Mouse (Mus musculus) stomach, embryonic 14.5 days (tissue): ENCODE data around the gene Med1. TPM values are rescaled to one million over a fixed set of nuclear protein-coding genes. Genes with fewer than 3 reads are reported as not detected.
"Not testable (repeated sequence)": the region's sequence is repeated elsewhere in the genome, so short reads cannot be mapped to it uniquely, and the experiment has no call there.

ENCODE experiments used
- ATAC-seq: fragments of 200-750 bp; cut with Nextera tagmentation; 2 replicates; pipeline ENCODE4 v1.8.0; 2017; ENCODE audit warnings: low read depth, moderate TSS enrichment; ENCODE audit not compliant: insufficient number of reproducible peaks, insufficient read depth, low FRiP score
- H3K27ac ChIP-seq: fragments of 300-500 bp; sonication (generic); 2 replicates; pipeline ENCODE4 v1.5.1; 2014; ENCODE audit warnings: mild to moderate bottlenecking, low read length, moderate library complexity, mixed read lengths
- H3K27me3 ChIP-seq: fragments of 300-500 bp; sonication (generic); 2 replicates; pipeline ENCODE4 v1.6.1; 2014; ENCODE audit warnings: low read length, control low read depth, mixed read lengths; ENCODE audit not compliant: control insufficient read depth, insufficient read depth
- H3K36me3 ChIP-seq: fragments of 300-500 bp; sonication (generic); 2 replicates; pipeline ENCODE4 v1.6.1; 2014; ENCODE audit warnings: mild to moderate bottlenecking, control low read depth, low read length, moderate library complexity, mixed read lengths; ENCODE audit not compliant: control insufficient read depth, insufficient read depth
- H3K4me1 ChIP-seq: fragments of 300-500 bp; sonication (generic); 2 replicates; pipeline ENCODE4 v1.6.1; 2014; ENCODE audit warnings: low read length, control low read depth, mixed read lengths; ENCODE audit not compliant: control insufficient read depth, insufficient read depth
- H3K4me2 ChIP-seq: fragments of 300-500 bp; sonication (generic); replicated peaks from 2 replicates; pipeline ENCODE4 v1.6.1; 2014; ENCODE audit warnings: low read depth, low read length, control low read depth
- H3K4me3 ChIP-seq: fragments of 300-500 bp; sonication (generic); 2 replicates; pipeline ENCODE4 v1.5.1; 2014; ENCODE audit warnings: low read depth, low read length, control low read depth
- H3K9ac ChIP-seq: fragments of 300-500 bp; sonication (generic); replicated peaks from 2 replicates; pipeline ENCODE4 v1.6.1; 2014; ENCODE audit warnings: low read depth, mild to moderate bottlenecking, control low read depth, low read length, moderate library complexity, mixed read lengths
- H3K9me3 ChIP-seq: fragments of 300-500 bp; sonication (generic); 2 replicates; pipeline ENCODE4 v1.6.1; 2016; ENCODE audit warnings: low read depth, low read length, control low read depth; ENCODE audit not compliant: control insufficient read depth
- WGBS: fragments of 180-500 bp; shearing (Covaris S2); extraction: QIAGEN DNeasy Blood & Tissue Kit; methylation state at CpG from one replicate; pipeline ENCODE4 v1.1.7; 2014; 5-methylcytosine and 5-hydroxymethylcytosine counted together
- polyA plus RNA-seq: library from polyadenylated mRNA; unstranded; fragments of >200 nt; fragmentation: Nextera tagmentation; extraction: Ambion mirVana; gene quantifications from 2 replicates; pipeline ENCODE4 v1.2.1, GENCODE M21; 2014

Gene Med1
- polyA plus RNA-seq, 1 experiment from 2014 or later = 60.5 TPM

DNA sequence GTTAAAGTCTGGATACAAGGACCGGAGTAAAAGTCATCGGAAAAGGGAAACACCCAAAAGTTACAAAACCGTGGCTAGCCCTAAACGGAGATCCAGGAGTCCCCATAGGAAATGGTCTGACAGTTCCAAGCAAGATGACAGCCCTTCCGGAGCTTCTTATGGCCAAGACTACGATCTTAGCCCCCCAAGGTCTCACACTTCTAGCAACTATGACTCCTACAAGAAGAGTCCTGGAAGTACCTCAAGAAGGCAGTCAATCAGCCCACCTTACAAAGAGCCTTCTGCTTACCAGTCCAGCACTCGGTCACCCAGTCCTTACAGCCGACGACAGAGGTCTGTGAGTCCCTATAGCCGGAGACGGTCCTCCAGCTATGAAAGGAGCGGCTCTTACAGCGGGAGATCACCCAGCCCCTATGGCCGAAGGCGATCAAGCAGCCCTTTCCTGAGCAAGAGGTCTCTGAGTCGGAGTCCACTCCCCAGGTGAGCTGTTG lies 10.9 kb upstream of the Med1 start:
- H3K9me3 ChIP-seq = no peaks in the 10 kb centered on the region
- no peak for ATAC-seq
- peak overlapping the region; percentile 93 for H3K4me2 ChIP-seq
- peaks cover 12% of the 10 kb centered on the region; the same call in 1 of the 2 replicates for H3K36me3 ChIP-seq
- H3K9ac ChIP-seq = peak overlapping the region; percentile 100
- WGBS = under 1% methylated on average over 16 of the region's 16 CpGs
- H3K27ac ChIP-seq = peak overlapping the region; percentile 100; the same call in 1 of the 2 replicates
- H3K4me1 ChIP-seq = peaks cover 5% of the 10 kb centered on the region; the same call in 1 of the 2 replicates
- peak overlapping the region; percentile 94 for H3K4me3 ChIP-seq
- no peaks in the 10 kb centered on the region for H3K27me3 ChIP-seq

GRCm38 (mm10) chr11:98203351-98203911 lies 10.3 kb upstream of the Med1 start:
- Histone ChIP-seq H3K9ac (peak overlapping the region; percentile 100), H3K4me1 (peaks cover 5% of the 10 kb centered on the region; the same call in 1 of the 2 replicates), H3K27ac (peak overlapping the region; percentile 100), H3K9me3 (no peaks in the 10 kb centered on the region), H3K36me3 (peaks cover 7% of the 10 kb centered on the region; the same call in 1 of the 2 replicates), H3K4me3 (peak overlapping the region; percentile 94), H3K4me2 (peak overlapping the region; percentile 93), H3K27me3 (no peaks in the 10 kb centered on the region)
- ATAC-seq = no peak
- under 1% methylated on average over 37 of the region's 37 CpGs for WGBS

- peak; percentile 92 for ATAC-seq
- H3K9me3 ChIP-seq = no peaks in the 10 kb centered on the region
- H3K4me2 ChIP-seq = peak within 1 kb of the TSS; percentile 93
- H3K27me3 ChIP-seq = no peaks in the 10 kb centered on the region
- peaks cover 5% of the 10 kb centered on the region; the same call in 1 of the 2 replicates for H3K36me3 ChIP-seq
- peaks cover 5% of the 10 kb centered on the region; the same call in 1 of the 2 replicates for H3K4me1 ChIP-seq
- H3K27ac ChIP-seq = peak within 1 kb of the TSS; percentile 100
- H3K4me3 ChIP-seq = peak within 1 kb of the TSS; percentile 94
- WGBS = under 1% methylated on average over 57 of the region's 63 CpGs
- peak within 1 kb of the TSS; percentile 100 for H3K9ac ChIP-seq
Measured at GRCm38 (mm10) chr11:98202641-98203350, 9.7 kb upstream of the Med1 start, which contains the start of gene Cdk12. TSS of gene Cdk12 (plus strand) at chr11:98203059.

DNA sequence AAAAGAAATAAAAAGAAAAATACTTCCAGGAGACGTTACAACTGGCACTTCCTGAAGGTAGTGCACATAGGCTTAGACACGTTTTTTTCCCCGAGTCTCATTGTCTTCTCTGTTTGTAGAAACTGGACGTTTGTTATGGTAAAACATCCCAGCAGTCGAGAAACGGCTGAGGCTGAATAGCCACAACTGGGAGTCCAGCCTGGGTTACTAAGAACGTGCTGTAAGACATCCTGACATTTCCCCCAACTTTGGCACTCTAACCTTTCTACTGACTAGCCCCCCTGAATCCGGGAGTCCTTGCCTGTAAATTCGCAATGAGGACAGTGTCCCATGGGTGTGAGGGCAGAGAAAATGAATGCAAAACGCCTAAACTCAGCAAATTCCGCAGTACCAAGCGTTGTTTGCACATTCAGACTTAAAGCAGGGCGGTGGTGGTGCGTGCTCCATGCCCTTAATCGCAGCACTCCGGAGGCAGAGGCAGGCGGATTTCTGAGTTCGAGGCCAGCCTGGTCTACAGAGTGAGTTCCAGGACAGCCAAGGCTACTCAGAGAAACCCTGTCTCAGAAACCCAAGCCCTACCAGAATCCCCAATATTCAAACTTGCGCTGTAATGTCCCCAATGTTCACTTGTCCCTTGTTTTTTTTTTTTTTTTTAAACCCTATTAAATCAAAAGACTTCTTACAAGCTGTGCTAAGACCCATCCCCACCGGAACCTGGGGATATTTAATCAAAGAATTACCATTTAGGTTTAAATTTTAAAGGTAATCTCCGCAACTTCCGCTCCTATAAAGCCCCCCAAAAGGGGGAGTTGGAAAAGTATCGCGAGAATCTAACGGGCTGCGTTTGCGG lies 8.9 kb upstream of the Med1 start:
- Histone ChIP-seq H3K36me3 (no peaks in the 10 kb centered on the region; the same call in 1 of the 2 replicates), H3K27ac (peak overlapping the region; percentile 100), H3K9me3 (no peaks in the 10 kb centered on the region), H3K4me1 (peaks cover 5% of the 10 kb centered on the region; the same call in 1 of the 2 replicates), H3K4me3 (peak overlapping the region; percentile 94), H3K4me2 (peak overlapping the region; percentile 61), H3K27me3 (no peaks in the 10 kb centered on the region), H3K9ac (peak overlapping the region; percentile 100)
- ATAC-seq = no peak
- WGBS = 2% methylated on average over 27 of the region's 27 CpGs

GRCm38 (mm10) chr11:98190820-98191219 lies 2.3 kb downstream of the Med1 start:
- no peaks in the 10 kb centered on the region for H3K9me3 ChIP-seq
- 90% methylated on average over 5 of the region's 5 CpGs for WGBS
- no peaks in the 10 kb centered on the region for H3K27me3 ChIP-seq
- H3K4me1 ChIP-seq = peaks cover 10% of the 10 kb centered on the region
- H3K9ac ChIP-seq = no peak overlapping the region
- no peak overlapping the region for H3K4me3 ChIP-seq
- peaks cover 20% of the 10 kb centered on the region for H3K36me3 ChIP-seq
- H3K27ac ChIP-seq = no peak overlapping the region
- ATAC-seq = no peak
- no peak overlapping the region for H3K4me2 ChIP-seq

DNA sequence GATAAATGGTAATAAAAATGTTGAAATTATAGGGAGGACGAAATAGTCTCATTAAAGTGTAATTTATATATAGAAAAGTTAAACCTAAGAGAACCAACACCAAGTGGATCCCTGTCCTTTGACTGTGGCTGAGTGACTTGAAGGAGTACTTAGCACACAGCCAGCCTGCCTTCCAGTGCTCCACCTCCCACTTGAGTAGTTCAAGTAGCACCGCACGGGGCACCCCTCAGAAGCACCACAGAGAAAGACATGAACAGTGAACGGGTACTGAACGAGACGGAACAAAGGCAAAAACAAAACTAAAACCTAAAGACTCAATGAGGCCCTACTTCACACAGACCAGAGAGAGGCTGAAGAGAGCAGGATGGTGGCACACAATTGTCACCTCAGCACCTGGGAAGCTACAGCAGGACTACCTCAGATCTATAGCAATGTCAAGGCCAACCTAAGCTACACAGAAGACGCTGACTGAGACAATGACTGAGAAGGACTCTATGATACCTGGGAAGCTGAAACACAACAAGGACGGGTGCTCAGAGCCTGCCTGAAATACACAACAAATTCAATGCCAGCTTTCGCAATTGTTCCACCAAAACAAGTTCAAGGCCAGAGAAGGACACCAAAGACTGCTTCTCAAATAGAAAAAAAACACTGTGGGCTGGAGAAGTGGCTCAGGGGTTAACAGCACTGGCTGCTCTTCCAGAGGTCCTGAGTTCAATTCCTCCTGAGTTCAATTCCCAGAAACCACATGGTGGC lies 5.3 kb downstream of the Med1 start:
- WGBS = 92% methylated on average over 9 of the region's 9 CpGs
- Histone ChIP-seq H3K9ac (no peak overlapping the region), H3K9me3 (no peaks in the 10 kb centered on the region), H3K27ac (no peak overlapping the region), H3K4me1 (peaks cover 7% of the 10 kb centered on the region), H3K4me3 (no peak overlapping the region), H3K27me3 (no peaks in the 10 kb centered on the region), H3K36me3 (peaks cover 37% of the 10 kb centered on the region), H3K4me2 (no peak overlapping the region)
- ATAC-seq = no peak

DNA sequence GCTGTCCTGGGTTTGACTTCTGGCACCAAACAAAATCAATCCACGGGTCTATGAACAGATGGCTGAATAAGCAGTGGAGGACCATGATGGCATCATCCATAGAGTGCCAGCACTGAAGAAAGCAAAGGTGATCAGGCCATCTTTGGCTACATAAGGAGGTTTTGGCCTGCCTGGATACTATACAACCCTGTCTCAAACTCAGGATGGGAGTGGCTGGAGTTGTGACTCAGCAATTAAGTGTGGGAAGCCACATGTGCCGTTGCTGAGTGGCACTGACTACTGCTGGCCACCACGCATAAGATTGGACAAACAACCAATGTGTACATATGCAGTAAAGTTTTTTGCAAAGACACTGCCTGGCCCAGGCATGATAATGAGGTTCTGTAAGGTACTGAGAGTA lies 10.9 kb downstream of the Med1 start:
- H3K27ac ChIP-seq, H3K4me1 ChIP-seq, H3K4me2 ChIP-seq, H3K9me3 ChIP-seq, ATAC-seq, H3K9ac ChIP-seq, H3K4me3 ChIP-seq, H3K27me3 ChIP-seq: not testable (repeated sequence)
- WGBS = 88% methylated on average over 3 of the region's 3 CpGs
- peaks cover 51% of the 10 kb centered on the region for H3K36me3 ChIP-seq
